Mouse (Mus musculus) MEL (cell line): ENCODE results near the gene Wdr46. TPM values are rescaled to one million over a fixed set of nuclear protein-coding genes. Genes with fewer than 3 reads are reported as not detected.
A peak's percentile ranks its signal among the peaks of the same experiment; 100 is the strongest.
"Not testable (repeated sequence)": the region's sequence is repeated elsewhere in the genome, so short reads cannot be mapped to it uniquely, and the experiment has no call there.

Experiments used
- DNase-seq: peaks from one replicate; pipeline ENCODE4 v3.0.0; 2011; ENCODE audit warnings: low read depth, low spot score
- H3K27ac ChIP-seq: 2 replicates; pipeline ENCODE4 v1.5.1; 2012; ENCODE audit warnings: low read depth, mild to moderate bottlenecking, control low read depth, low read length, moderate library complexity; ENCODE audit not compliant: control insufficient read depth
- H3K27me3 ChIP-seq, 2 experiments: fragments of 150-350 bp in 1 of 2; sonication (generic) in 1 of 2; 2 replicates each; pipeline ENCODE4 v1.6.1; 2012; ENCODE audit warnings: low read length in 2 of 2, mild to moderate bottlenecking in 2 of 2, improper control_type of control experiment in 1 of 2, moderate library complexity in 1 of 2; ENCODE audit not compliant: insufficient read depth in 2 of 2, control insufficient read depth in 1 of 2
- H3K36me3 ChIP-seq, 2 experiments: 2 replicates each; pipeline ENCODE4 v1.6.1; 2012 to 2014; ENCODE audit warnings: low read length in 2 of 2, improper control_type of control experiment in 1 of 2, inconsistent platforms in 1 of 2, mild to moderate bottlenecking in 1 of 2; ENCODE audit not compliant: insufficient read depth in 2 of 2, control insufficient read depth in 1 of 2
- H3K4me1 ChIP-seq, 2 experiments: fragments of 150-350 bp in 1 of 2; sonication (generic) in 1 of 2; 2 replicates each; pipeline ENCODE4 v1.6.1; 2012; ENCODE audit warnings: low read length in 2 of 2, improper control_type of control experiment in 1 of 2, mild to moderate bottlenecking in 1 of 2; ENCODE audit not compliant: insufficient read depth in 2 of 2, control insufficient read depth in 1 of 2
- H3K4me3 ChIP-seq, 2 experiments: fragments of 150-350 bp in 1 of 2; sonication (generic) in 1 of 2; 2 replicates each; pipeline ENCODE4 v1.5.1; 2012; ENCODE audit warnings: low read depth in 2 of 2, low read length in 2 of 2, mild to moderate bottlenecking in 2 of 2, moderate library complexity in 2 of 2, control low read depth in 1 of 2, improper control_type of control experiment in 1 of 2; ENCODE audit not compliant: control insufficient read depth in 1 of 2, insufficient read depth in 1 of 2
- H3K79me2 ChIP-seq: 2 replicates; pipeline ENCODE4 v1.6.1; 2012; ENCODE audit warnings: mild to moderate bottlenecking, low read length, moderate library complexity; ENCODE audit not compliant: control insufficient read depth, poor library complexity, insufficient read depth
- H3K9ac ChIP-seq: 2 replicates; pipeline ENCODE4 v1.6.1; 2012; ENCODE audit warnings: low read depth, mild to moderate bottlenecking, control low read depth, low read length, moderate library complexity; ENCODE audit not compliant: control insufficient read depth, poor library complexity, severe bottlenecking
- H3K9me3 ChIP-seq: fragments of 150-350 bp; sonication (generic); replicated peaks from 2 replicates; pipeline ENCODE4 v1.6.1; 2012; ENCODE audit warnings: mild to moderate bottlenecking, low read length, improper control_type of control experiment, moderate library complexity; ENCODE audit not compliant: insufficient read depth
- BHLHE40 ChIP-seq: IDR thresholded peaks from 2 replicates; pipeline ENCODE4 v1.6.1; 2012; ENCODE audit warnings: low read depth, mild to moderate bottlenecking, inconsistent platforms, low read length, improper control_type of control experiment, borderline replicate concordance
- CHD1 ChIP-seq: IDR thresholded peaks from 2 replicates; pipeline ENCODE4 v1.6.1; 2012; ENCODE audit warnings: low read depth, mild to moderate bottlenecking, inconsistent platforms, low read length, improper control_type of control experiment
- CHD2 ChIP-seq: IDR thresholded peaks from 2 replicates; pipeline ENCODE4 v1.6.1; 2011; ENCODE audit warnings: low read length, improper control_type of control experiment
- CTCF ChIP-seq, 3 experiments: IDR thresholded peaks in 2 of 3; conservative IDR thresholded peaks in 1 of 3; 2 replicates each; pipeline ENCODE4 v1.5.1; 2011 to 2012; ENCODE audit warnings: low read length in 3 of 3, low read depth in 2 of 3, mild to moderate bottlenecking in 2 of 3, improper control_type of control experiment in 1 of 3, inconsistent platforms in 1 of 3, mixed read lengths in 1 of 3, moderate library complexity in 1 of 3; ENCODE audit not compliant: control insufficient read depth in 1 of 3, insufficient read depth in 1 of 3, poor library complexity in 1 of 3, severe bottlenecking in 1 of 3
- E2F4 ChIP-seq: IDR thresholded peaks from 2 replicates; pipeline ENCODE4 v1.6.1; 2011; ENCODE audit warnings: low read depth, low read length, improper control_type of control experiment, borderline replicate concordance
- ELF1 ChIP-seq: IDR thresholded peaks from 2 replicates; pipeline ENCODE4 v1.6.1; 2014; ENCODE audit warnings: low read depth, mild to moderate bottlenecking, inconsistent platforms, low read length, improper control_type of control experiment, moderate library complexity
- EP300 ChIP-seq, 2 experiments: IDR thresholded peaks; 2 replicates each; pipeline ENCODE4 v1.6.1; 2011; ENCODE audit warnings: improper control_type of control experiment in 2 of 2, low read length in 2 of 2, low read depth in 1 of 2, mild to moderate bottlenecking in 1 of 2
- ETS1 ChIP-seq: IDR thresholded peaks from 2 replicates; pipeline ENCODE4 v1.6.1; 2012; ENCODE audit warnings: low read depth, mild to moderate bottlenecking, inconsistent platforms, low read length, improper control_type of control experiment, moderate library complexity
- GABPA ChIP-seq: IDR thresholded peaks from 2 replicates; pipeline ENCODE4 v1.6.1; 2012; ENCODE audit warnings: low read depth, mild to moderate bottlenecking, inconsistent platforms, low read length, improper control_type of control experiment, moderate library complexity
- HCFC1 ChIP-seq: IDR thresholded peaks from 2 replicates; pipeline ENCODE4 v1.6.1; 2012; ENCODE audit warnings: low read depth, mild to moderate bottlenecking, inconsistent platforms, low read length, improper control_type of control experiment, moderate library complexity
- JUND ChIP-seq: IDR thresholded peaks from 2 replicates; pipeline ENCODE4 v1.6.1; 2011; ENCODE audit warnings: low read depth, mild to moderate bottlenecking, improper control_type of control experiment, low read length
- MAFK ChIP-seq: IDR thresholded peaks from 2 replicates; pipeline ENCODE4 v1.6.1; 2011; ENCODE audit warnings: low read depth, mild to moderate bottlenecking, low read length, improper control_type of control experiment, borderline replicate concordance
- MAX ChIP-seq: IDR thresholded peaks from 2 replicates; pipeline ENCODE4 v1.6.1; 2011; ENCODE audit warnings: low read length, improper control_type of control experiment
- MAZ ChIP-seq: IDR thresholded peaks from 2 replicates; pipeline ENCODE4 v1.6.1; 2012; ENCODE audit warnings: low read depth, mild to moderate bottlenecking, inconsistent platforms, low read length, improper control_type of control experiment
- MEF2A ChIP-seq: IDR thresholded peaks from 2 replicates; pipeline ENCODE4 v1.6.1; 2014; ENCODE audit warnings: low read depth, mild to moderate bottlenecking, inconsistent platforms, low read length, improper control_type of control experiment; ENCODE audit not compliant: poor library complexity, insufficient replicate concordance, severe bottlenecking; ENCODE audit errors: extremely low read depth
- MXI1 ChIP-seq: IDR thresholded peaks from 2 replicates; pipeline ENCODE4 v1.6.1; 2011; ENCODE audit warnings: mild to moderate bottlenecking, low read depth, low read length, improper control_type of control experiment
- MYB ChIP-seq: IDR thresholded peaks from 2 replicates; pipeline ENCODE4 v1.6.1; 2011; ENCODE audit warnings: mild to moderate bottlenecking, low read depth, low read length, improper control_type of control experiment
- MYC ChIP-seq: IDR thresholded peaks from 2 replicates; pipeline ENCODE4 v1.6.1; 2011; ENCODE audit warnings: low read depth, mild to moderate bottlenecking, low read length, improper control_type of control experiment, moderate library complexity
- NELFE ChIP-seq: IDR thresholded peaks from 2 replicates; pipeline ENCODE4 v1.6.1; 2011; ENCODE audit warnings: low read depth, low read length, improper control_type of control experiment
- NRF1 ChIP-seq: IDR thresholded peaks from 2 replicates; pipeline ENCODE4 v1.6.1; 2014; ENCODE audit warnings: low read depth, mild to moderate bottlenecking, inconsistent platforms, low read length, improper control_type of control experiment, moderate library complexity; ENCODE audit not compliant: poor library complexity, insufficient read depth, severe bottlenecking
- POLR2A ChIP-seq, 2 experiments: IDR thresholded peaks; 2 replicates each; pipeline ENCODE4 v1.6.1; 2011 to 2012; ENCODE audit warnings: low read length in 2 of 2, mild to moderate bottlenecking in 2 of 2, control low read depth in 1 of 2, improper control_type of control experiment in 1 of 2, low read depth in 1 of 2, moderate library complexity in 1 of 2; ENCODE audit not compliant: control insufficient read depth in 1 of 2, insufficient read depth in 1 of 2, poor library complexity in 1 of 2
- RAD21 ChIP-seq: IDR thresholded peaks from 2 replicates; pipeline ENCODE4 v1.6.1; 2011; ENCODE audit warnings: mild to moderate bottlenecking, low read depth, low read length, improper control_type of control experiment
- RCOR1 ChIP-seq: IDR thresholded peaks from 2 replicates; pipeline ENCODE4 v1.6.1; 2012; ENCODE audit warnings: low read depth, mild to moderate bottlenecking, inconsistent platforms, low read length, improper control_type of control experiment
- SIN3A ChIP-seq: IDR thresholded peaks from 2 replicates; pipeline ENCODE4 v1.6.1; 2012; ENCODE audit warnings: low read length, improper control_type of control experiment, inconsistent platforms
- SMC3 ChIP-seq: IDR thresholded peaks from 2 replicates; pipeline ENCODE4 v1.6.1; 2011; ENCODE audit warnings: low read depth, low read length, improper control_type of control experiment
- TAL1 ChIP-seq: IDR thresholded peaks from 2 replicates; pipeline ENCODE4 v1.6.1; 2012; ENCODE audit warnings: mild to moderate bottlenecking, inconsistent platforms, low read length, moderate library complexity, mixed read lengths
- TCF12 ChIP-seq: IDR thresholded peaks from 2 replicates; pipeline ENCODE4 v1.6.1; 2014; ENCODE audit warnings: low read depth, mild to moderate bottlenecking, inconsistent platforms, low read length, improper control_type of control experiment, moderate library complexity
- ZC3H11A ChIP-seq: IDR thresholded peaks from 2 replicates; pipeline ENCODE4 v1.6.1; 2012; ENCODE audit warnings: low read depth, mild to moderate bottlenecking, inconsistent platforms, low read length, improper control_type of control experiment
- ZKSCAN1 ChIP-seq: IDR thresholded peaks from 2 replicates; pipeline ENCODE4 v1.6.1; 2012; ENCODE audit warnings: low read depth, mild to moderate bottlenecking, inconsistent platforms, low read length, improper control_type of control experiment, moderate library complexity
- ZNF384 ChIP-seq: IDR thresholded peaks from 2 replicates; pipeline ENCODE4 v1.6.1; 2012; ENCODE audit warnings: low read depth, mild to moderate bottlenecking, inconsistent platforms, low read length, improper control_type of control experiment
- polyA plus RNA-seq, 2 experiments: library from polyadenylated mRNA; stranded (reverse) in 1 of 2; unstranded in 1 of 2; fragments of >175 nt in 1 of 2; fragments of >200 nt in 1 of 2; gene quantifications; 2 replicates each; pipeline versions ENCODE4 v1.2.1 to v1.2.4; 2012; ENCODE audit warnings: low replicate concordance in 2 of 2, low read depth in 1 of 2; ENCODE audit not compliant: insufficient read length in 2 of 2, insufficient read depth in 1 of 2, missing spikeins in 1 of 2
- total RNA-seq: library from RNA; depleted of rRNA; stranded (reverse); fragments of 300-350 nt; gene quantifications from 2 replicates; pipeline ENCODE4 v1.2.3, GENCODE M21; 2012

Wdr46 gene
- total and polyA plus RNA-seq, 3 experiments: 100 to 131 TPM; not detected in 1

GRCm38 (mm10) chr17:33982136-33982535 lies 41.7 kb downstream of the Wdr46 start:
- DNase-seq, H3K36me3 ChIP-seq, H3K79me2 ChIP-seq, H3K4me1 ChIP-seq, H3K4me3 ChIP-seq, H3K9ac ChIP-seq, H3K27ac ChIP-seq, H3K9me3 ChIP-seq, H3K27me3 ChIP-seq: not testable (repeated sequence)
- TF ChIP-seq SMC3 (peak; percentile 35), CTCF (IDR thresholded peaks at IDR 0.05 in 2 of 3, conservative IDR thresholded peaks at IDR 0.05 in 1 of 3; ENCODE audit: control insufficient read depth in 1 of 3, insufficient read depth in 1 of 3, low read depth in 2 of 3, low read length in 3 of 3, poor library complexity in 1 of 3, severe bottlenecking in 1 of 3) (peak; percentile 44 to 51 (median 46)), RAD21 (peak; percentile 9; the same call in 1 of the 2 replicates)

GRCm38 (mm10) chr17:33991788-33992664 lies 51.6 kb downstream of the Wdr46 start:
- H3K36me3 ChIP-seq: no peaks in the 10 kb centered on the region
- no peaks in the 10 kb centered on the region; a peak in 1 of 4 replicates for H3K27me3 ChIP-seq
- H3K9me3 ChIP-seq: no peaks in the 10 kb centered on the region
- peak overlapping the region; percentile 29 to 34; a peak in 2 of 4 replicates for H3K4me3 ChIP-seq
- H3K9ac ChIP-seq: peak overlapping the region; percentile 45
- H3K4me1 ChIP-seq: no peaks in the 10 kb centered on the region
- DNase-seq: peak; percentile 87
- H3K27ac ChIP-seq: no peak overlapping the region
- no peaks in the 10 kb centered on the region for H3K79me2 ChIP-seq
- no peak for TF ChIP-seq ZC3H11A
- TF ChIP-seq HCFC1: no peak
- TF ChIP-seq TAL1: no peak
- no peak for TF ChIP-seq ETS1
- no peak for TF ChIP-seq MYB
- TF ChIP-seq BHLHE40: no peak
- TF ChIP-seq ZKSCAN1: no peak
- no peak for TF ChIP-seq CHD2
- TF ChIP-seq CTCF (IDR thresholded peaks at IDR 0.05 in 2 of 3, conservative IDR thresholded peaks at IDR 0.05 in 1 of 3; ENCODE audit: control insufficient read depth in 1 of 3, insufficient read depth in 1 of 3, low read depth in 2 of 3, low read length in 3 of 3, poor library complexity in 1 of 3, severe bottlenecking in 1 of 3): peak; percentile 53 to 68 (median 63)
- no peak for TF ChIP-seq SIN3A
- no peak for TF ChIP-seq MAZ
- TF ChIP-seq MAX: peak; percentile 72
- TF ChIP-seq CHD1: no peak
- no peak for TF ChIP-seq POLR2A (IDR thresholded peaks at IDR 0.05; ENCODE audit: control insufficient read depth in 1 of 2, insufficient read depth in 1 of 2, low read depth in 1 of 2, low read length in 2 of 2, poor library complexity in 1 of 2)
- no peak for TF ChIP-seq MEF2A
- TF ChIP-seq MYC: peak; percentile 58; the same call in 1 of the 2 replicates
- TF ChIP-seq NRF1: no peak
- no peak for TF ChIP-seq GABPA
- no peak for TF ChIP-seq MAFK
- TF ChIP-seq EP300 (IDR thresholded peaks at IDR 0.05; ENCODE audit: low read depth in 1 of 2, low read length in 2 of 2): no peak
- TF ChIP-seq TCF12: no peak
- no peak for TF ChIP-seq ELF1
- TF ChIP-seq NELFE: no peak
- TF ChIP-seq MXI1: peak; percentile 63; the same call in 1 of the 2 replicates
- TF ChIP-seq E2F4: no peak
- peak; percentile 64 for TF ChIP-seq ZNF384
- peak; percentile 20; the same call in 1 of the 2 replicates for TF ChIP-seq RAD21
- no peak for TF ChIP-seq RCOR1
- no peak for TF ChIP-seq JUND
